Mouse (Mus musculus) cerebellum, adult 2 months (tissue): ENCODE measurements around the gene 1700122O11Rik.

Experiments used
- CTCF ChIP-seq: fragments of 200-500 bp; IDR thresholded peaks from 2 replicates; pipeline ENCODE4 v1.5.1; 2011; ENCODE audit warnings: low read depth, mild to moderate bottlenecking, control low read depth, low read length, moderate library complexity, borderline replicate concordance; ENCODE audit not compliant: insufficient read depth
- POLR2A ChIP-seq: fragments of 200-500 bp; IDR thresholded peaks from 2 replicates; pipeline ENCODE4 v1.6.1; 2011; ENCODE audit warnings: low read length, control low read depth, borderline replicate concordance; ENCODE audit not compliant: insufficient read depth

GRCm38 (mm10) chr17:48005816-48006215 lies 32.3 kb downstream of the 1700122O11Rik start:
- TF ChIP-seq CTCF (no peak), POLR2A (no peak)
